Mouse (Mus musculus): ENCODE results near the gene Fcamr. TPM values are rescaled to one million over a fixed set of nuclear protein-coding genes. Genes with fewer than 3 reads are reported as not detected.

The Fcamr gene
- polyA plus RNA-seq, 1 experiment from 2014 or later, result not detected

- 72% methylated on average over 3 of the region's 3 CpGs for WGBS (ENCODE audit: insufficient replicate concordance)
- Histone ChIP-seq H3K27ac (no peak overlapping the region), H3K4me3 (no peak overlapping the region), H3K27me3 (replicated peaks) (peaks cover 5% of the 10 kb centered on the region), H3K9me3 (replicated peaks) (no peaks in the 10 kb centered on the region), H3K4me1 (peaks cover 5% of the 10 kb centered on the region; the same call in 1 of the 2 replicates), H3K9ac (no peak overlapping the region), H3K4me2 (no peak overlapping the region), H3K36me3 (no peaks in the 10 kb centered on the region)
- no peak for ATAC-seq
Observed at GRCm38 (mm10) chr1:130779867-130780266, 20.8 kb upstream of the Fcamr start.

- Histone ChIP-seq H3K9ac (no peak overlapping the region), H3K4me1 (peaks cover 5% of the 10 kb centered on the region; the same call in 1 of the 2 replicates), H3K4me3 (no peak overlapping the region), H3K9me3 (replicated peaks) (no peaks in the 10 kb centered on the region), H3K27me3 (replicated peaks) (peaks cover 11% of the 10 kb centered on the region), H3K36me3 (no peaks in the 10 kb centered on the region), H3K4me2 (no peak overlapping the region), H3K27ac (no peak overlapping the region)
- 23% methylated on average over 4 of the region's 4 CpGs for WGBS (ENCODE audit: insufficient replicate concordance)
- peak; percentile 57; the same call in 1 of the 2 replicates for ATAC-seq
Observed at GRCm38 (mm10) chr1:130784054-130784453, 16.6 kb upstream of the Fcamr start.

- Histone ChIP-seq H3K9me3 (replicated peaks) (no peaks in the 10 kb centered on the region), H3K36me3 (no peaks in the 10 kb centered on the region), H3K4me2 (no peak overlapping the region), H3K27me3 (replicated peaks) (peaks cover 13% of the 10 kb centered on the region), H3K9ac (no peak overlapping the region), H3K4me1 (peaks cover 5% of the 10 kb centered on the region; the same call in 1 of the 2 replicates), H3K4me3 (no peak overlapping the region), H3K27ac (no peak overlapping the region)
- no peak for ATAC-seq
- WGBS (ENCODE audit: insufficient replicate concordance), result 32% methylated on average over 4 of the region's 4 CpGs
Observed at GRCm38 (mm10) chr1:130787001-130787400, 13.7 kb upstream of the Fcamr start.

DNA sequence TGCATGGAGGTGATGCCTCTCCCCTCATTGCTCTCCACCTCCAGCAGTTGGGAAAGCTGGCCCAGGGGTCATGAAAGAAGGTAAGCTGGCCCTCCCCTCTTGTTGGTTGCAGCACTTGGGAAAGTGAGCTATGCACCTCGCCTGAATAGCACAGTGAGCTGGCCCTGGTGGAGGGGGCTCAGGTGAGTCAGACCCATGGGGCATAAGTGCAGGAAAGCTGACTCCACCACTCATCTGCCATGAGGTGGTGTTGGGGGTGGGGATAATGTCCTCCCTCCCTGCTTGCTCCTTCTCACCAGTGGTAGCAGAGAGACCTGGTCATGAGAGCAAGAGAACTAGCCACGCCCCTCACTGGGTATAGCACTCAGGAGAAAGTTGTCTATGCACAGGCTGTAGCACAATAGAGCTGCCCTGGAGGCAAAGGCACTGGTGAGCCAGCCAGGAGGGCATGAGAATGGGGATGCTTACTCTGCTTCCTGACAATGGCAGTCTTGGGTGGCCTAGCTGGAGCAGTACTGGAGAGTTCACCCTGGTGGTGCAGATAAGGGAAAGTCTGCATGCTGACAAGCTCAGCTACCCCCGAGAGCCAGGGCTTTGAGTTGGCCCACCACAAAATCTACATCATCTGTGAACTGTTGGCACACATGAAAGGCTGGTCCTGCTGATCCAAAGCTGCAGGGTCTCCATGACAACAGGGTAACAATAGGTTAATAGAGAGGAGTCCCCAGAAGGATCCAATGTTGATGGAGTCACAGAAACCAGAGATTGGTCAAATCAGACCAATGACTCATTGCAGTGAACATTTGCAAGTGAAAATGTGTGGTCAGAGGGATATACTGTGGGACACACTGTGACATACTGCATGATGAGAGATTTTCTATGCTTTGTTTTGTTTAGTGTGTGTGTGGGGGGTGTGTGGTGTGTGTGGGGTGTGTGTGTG is 10.9 kb upstream of the Fcamr start:
- no peaks in the 10 kb centered on the region for H3K36me3 ChIP-seq
- no peak overlapping the region for H3K9ac ChIP-seq
- no peak overlapping the region for H3K27ac ChIP-seq
- H3K4me3 ChIP-seq, result no peak overlapping the region
- H3K4me2 ChIP-seq, result no peak overlapping the region
- ATAC-seq, result peak; percentile 62
- WGBS (ENCODE audit: insufficient replicate concordance), result 35% methylated on average over 3 of the region's 3 CpGs
- no peaks in the 10 kb centered on the region for H3K4me1 ChIP-seq
- peaks cover 13% of the 10 kb centered on the region for H3K27me3 ChIP-seq (replicated peaks)
- no peaks in the 10 kb centered on the region for H3K9me3 ChIP-seq (replicated peaks)

- H3K27me3 ChIP-seq (replicated peaks), result no peaks in the 10 kb centered on the region
- no peak for ATAC-seq
- no peaks in the 10 kb centered on the region for H3K9me3 ChIP-seq (replicated peaks)
- H3K4me2 ChIP-seq, result no peak overlapping the region
- H3K9ac ChIP-seq, result no peak overlapping the region
- no peaks in the 10 kb centered on the region for H3K4me1 ChIP-seq
- whole genome bisulfite sequencing (ENCODE audit: insufficient replicate concordance), result 45% methylated on average over 2 of the region's 2 CpGs
- H3K4me3 ChIP-seq, result no peak overlapping the region
- H3K27ac ChIP-seq, result no peak overlapping the region
- H3K36me3 ChIP-seq, result no peaks in the 10 kb centered on the region
Observed at GRCm38 (mm10) chr1:130795331-130795730, 5.4 kb upstream of the Fcamr start.

DNA sequence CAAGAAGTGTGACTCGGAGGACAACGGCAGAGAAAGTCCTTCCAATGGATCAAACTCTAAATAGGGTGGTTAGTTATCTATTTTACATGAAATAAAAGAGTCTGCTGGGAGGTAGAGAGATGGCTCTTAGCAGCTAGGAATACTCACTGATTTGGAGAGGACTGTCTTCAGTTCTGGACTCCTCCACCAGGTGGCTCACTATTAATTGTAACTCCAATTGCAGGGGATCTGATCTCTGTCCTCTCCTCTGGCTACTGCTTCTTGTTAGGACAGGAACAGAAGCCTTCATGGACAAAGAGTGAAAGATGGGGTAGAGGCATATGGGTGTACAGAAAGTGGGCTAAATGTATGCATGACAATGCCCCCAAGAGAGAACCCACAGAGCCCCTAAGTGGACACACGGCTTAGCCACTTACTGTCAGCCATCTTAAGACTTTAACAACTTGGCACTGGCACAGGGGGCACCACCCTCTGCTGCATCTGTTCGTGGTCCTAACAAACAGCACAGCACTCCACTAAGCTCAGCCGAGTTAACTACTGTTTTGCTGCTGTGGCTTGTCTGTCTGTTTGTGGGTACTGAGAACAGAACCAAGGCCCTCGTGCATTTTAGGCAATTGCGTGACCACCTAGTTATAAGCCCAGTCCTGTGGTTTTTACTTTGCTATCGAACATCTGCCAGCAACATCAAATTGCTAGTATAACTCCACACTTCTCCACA is 3.6 kb upstream of the Fcamr start:
- 0 out of 2 replicates have a peak, but pooled peaks have one; percentile 15 for ATAC-seq
- Histone ChIP-seq H3K36me3 (no peaks in the 10 kb centered on the region), H3K4me3 (no peak overlapping the region), H3K27me3 (replicated peaks) (0 out of 2 replicates have a peak, but pooled peaks cover 2% of the 10 kb centered on the region), H3K4me2 (no peak overlapping the region), H3K9ac (no peak overlapping the region), H3K27ac (no peak overlapping the region), H3K4me1 (no peaks in the 10 kb centered on the region), H3K9me3 (replicated peaks) (no peaks in the 10 kb centered on the region)
- WGBS (ENCODE audit: insufficient replicate concordance), result 62% methylated on average over 8 of the region's 8 CpGs

DNA sequence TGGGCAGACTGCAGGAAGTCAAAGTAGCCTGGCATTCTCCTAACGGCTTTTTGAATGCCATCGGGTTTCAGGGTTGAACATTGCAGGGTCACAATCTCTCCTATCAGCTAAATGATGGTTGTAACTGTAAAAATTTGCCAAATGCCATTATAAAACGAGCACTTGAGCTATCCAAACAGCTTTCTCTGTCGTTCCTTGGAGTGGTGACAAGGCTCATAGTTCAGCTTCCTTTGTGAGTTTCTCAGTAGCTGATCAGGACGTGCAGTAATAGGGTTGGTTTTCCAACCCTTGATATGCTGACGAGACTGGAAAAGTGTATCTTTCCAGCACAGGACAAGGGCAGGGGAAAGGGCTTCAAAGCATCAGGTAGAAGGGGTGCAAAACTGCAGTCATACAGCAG is 2.7 kb upstream of the Fcamr start:
- no peak for ATAC-seq
- no peak overlapping the region for H3K27ac ChIP-seq
- no peaks in the 10 kb centered on the region for H3K9me3 ChIP-seq (replicated peaks)
- no peak overlapping the region for H3K4me3 ChIP-seq
- no peaks in the 10 kb centered on the region for H3K36me3 ChIP-seq
- no peak overlapping the region for H3K9ac ChIP-seq
- no peaks in the 10 kb centered on the region for H3K4me1 ChIP-seq
- 52% methylated on average over 6 of the region's 6 CpGs for WGBS (ENCODE audit: insufficient replicate concordance)
- peaks cover 8% of the 10 kb centered on the region; the same call in 1 of the 2 replicates for H3K27me3 ChIP-seq (replicated peaks)
- H3K4me2 ChIP-seq, result no peak overlapping the region

GRCm38 (mm10) chr1:130798551-130798950 is 2.2 kb upstream of the Fcamr start:
- Histone ChIP-seq H3K9me3 (replicated peaks) (no peaks in the 10 kb centered on the region), H3K4me2 (no peak overlapping the region), H3K4me1 (no peaks in the 10 kb centered on the region), H3K27ac (no peak overlapping the region), H3K36me3 (no peaks in the 10 kb centered on the region), H3K27me3 (replicated peaks) (peaks cover 8% of the 10 kb centered on the region; the same call in 1 of the 2 replicates), H3K9ac (no peak overlapping the region), H3K4me3 (no peak overlapping the region)
- WGBS (ENCODE audit: insufficient replicate concordance), result 50% methylated on average over 3 of the region's 3 CpGs
- ATAC-seq, result no peak

- H3K9ac ChIP-seq, result no peak overlapping the region
- H3K27ac ChIP-seq, result no peak overlapping the region
- H3K4me2 ChIP-seq, result no peak overlapping the region
- H3K36me3 ChIP-seq, result no peaks in the 10 kb centered on the region
- peaks cover 9% of the 10 kb centered on the region; the same call in 1 of the 2 replicates for H3K27me3 ChIP-seq (replicated peaks)
- H3K4me3 ChIP-seq, result no peak overlapping the region
- no peaks in the 10 kb centered on the region for H3K9me3 ChIP-seq (replicated peaks)
- WGBS (ENCODE audit: insufficient replicate concordance), result 69% methylated on average over 2 of the region's 2 CpGs
- no peak for ATAC-seq
- no peaks in the 10 kb centered on the region for H3K4me1 ChIP-seq
Observed at GRCm38 (mm10) chr1:130799399-130799798, 1.3 kb upstream of the Fcamr start.

- H3K27ac ChIP-seq, result no peak overlapping the region
- no peak overlapping the region for H3K9ac ChIP-seq
- peaks cover 11% of the 10 kb centered on the region; the same call in 1 of the 2 replicates for H3K27me3 ChIP-seq (replicated peaks)
- H3K36me3 ChIP-seq, result no peaks in the 10 kb centered on the region
- H3K9me3 ChIP-seq (replicated peaks), result no peaks in the 10 kb centered on the region
- no peak for ATAC-seq
- WGBS (ENCODE audit: insufficient replicate concordance), result 33% methylated on average over 2 of the region's 2 CpGs
- H3K4me1 ChIP-seq, result no peaks in the 10 kb centered on the region
- H3K4me3 ChIP-seq, result no peak overlapping the region
- no peak overlapping the region for H3K4me2 ChIP-seq
Observed at GRCm38 (mm10) chr1:130801511-130801910, 809 bp downstream of the Fcamr start.

DNA sequence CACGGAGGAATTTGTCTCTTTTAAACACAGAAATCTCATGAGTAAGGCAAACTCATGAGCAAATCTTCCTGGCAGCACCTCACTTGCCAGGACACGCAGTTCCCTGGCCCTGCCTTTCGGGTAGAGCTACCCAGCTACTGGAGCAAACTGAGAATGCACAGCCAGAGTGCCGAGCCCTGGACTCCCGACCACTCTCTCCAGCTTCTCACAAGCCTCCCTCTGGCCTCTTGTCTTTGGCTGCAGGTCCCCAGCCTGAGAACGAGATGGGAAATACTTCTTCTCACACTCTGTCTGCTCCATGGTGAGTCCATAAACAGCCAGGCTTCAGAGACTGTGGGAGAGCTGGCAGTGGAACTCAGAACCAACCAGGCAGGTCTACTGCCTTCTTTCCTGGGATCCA is 2.3 kb downstream of the Fcamr start:
- Histone ChIP-seq H3K36me3 (no peaks in the 10 kb centered on the region), H3K4me2 (no peak overlapping the region), H3K9ac (no peak overlapping the region), H3K9me3 (replicated peaks) (no peaks in the 10 kb centered on the region), H3K4me3 (no peak overlapping the region), H3K27me3 (replicated peaks) (peaks cover 11% of the 10 kb centered on the region; the same call in 1 of the 2 replicates), H3K27ac (no peak overlapping the region), H3K4me1 (no peaks in the 10 kb centered on the region)
- WGBS (ENCODE audit: insufficient replicate concordance), result 47% methylated on average over 6 of the region's 6 CpGs
- no peak for ATAC-seq

DNA sequence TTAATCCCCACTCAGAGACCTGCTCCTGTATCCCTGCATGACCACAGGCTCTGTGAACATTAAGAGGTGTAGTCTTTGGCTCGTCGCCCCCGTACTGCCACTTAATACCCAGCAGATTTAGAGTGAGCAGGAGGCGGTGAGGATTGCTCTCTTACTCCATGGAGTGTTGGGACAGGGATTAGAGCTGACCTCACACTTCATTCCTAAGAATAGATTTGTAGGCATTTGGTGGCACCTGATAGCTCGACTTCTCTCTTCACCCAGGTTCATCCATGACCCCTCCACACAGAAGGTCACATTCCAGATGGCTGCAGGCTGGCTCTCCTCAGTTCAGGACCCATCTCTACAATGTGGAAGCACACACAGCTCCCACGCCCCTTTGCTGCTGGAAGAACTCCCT is 3.6 kb downstream of the Fcamr start:
- H3K27me3 ChIP-seq (replicated peaks), result peaks cover 11% of the 10 kb centered on the region; the same call in 1 of the 2 replicates
- no peak overlapping the region for H3K4me2 ChIP-seq
- H3K4me1 ChIP-seq, result no peaks in the 10 kb centered on the region
- no peak overlapping the region for H3K27ac ChIP-seq
- no peaks in the 10 kb centered on the region for H3K36me3 ChIP-seq
- ATAC-seq, result no peak
- 68% methylated on average over 6 of the region's 6 CpGs for WGBS (ENCODE audit: insufficient replicate concordance)
- no peaks in the 10 kb centered on the region for H3K9me3 ChIP-seq (replicated peaks)
- H3K4me3 ChIP-seq, result no peak overlapping the region
- H3K9ac ChIP-seq, result no peak overlapping the region
